Mouse (Mus musculus): Measurements from ENCODE around the gene Krt222. TPM values are rescaled to one million over a fixed set of nuclear protein-coding genes. Genes with fewer than 3 reads are reported as not detected.

Krt222 gene
- polyA plus RNA-seq, 1 experiment: 0.36 TPM

Other genes with a start within 250 kb of the Krt222 start
- gene Top2a, start 219.9 kb downstream of the Krt222 start, polyA plus RNA-seq (2012; rRNA removed): 25.6 and 27.9 TPM in 2 replicates
- 111 and 134 TPM in 2 replicates for gene Igfbp4, start 202.8 kb downstream of the Krt222 start, polyA plus RNA-seq (2012; rRNA removed)
- gene Tns4, start 154.8 kb downstream of the Krt222 start, polyA plus RNA-seq (2012; rRNA removed): 30.1 and 51.4 TPM in 2 replicates
- 5.8 and 7.7 TPM in 2 replicates for gene Ccr7, start 89.0 kb downstream of the Krt222 start, polyA plus RNA-seq (2012; rRNA removed)
- gene Smarce1, start 13.1 kb downstream of the Krt222 start, polyA plus RNA-seq (2012; rRNA removed): 16.6 and 17.2 TPM in 2 replicates
- not detected in 2 replicates for gene Krt24, start 41.2 kb upstream of the Krt222 start, polyA plus RNA-seq (2012; rRNA removed)
- gene Krt25, start 78.9 kb upstream of the Krt222 start, polyA plus RNA-seq (2012; rRNA removed): not detected in 2 replicates
- gene Krt26, start 93.9 kb upstream of the Krt222 start, polyA plus RNA-seq (2012; rRNA removed): not detected in 2 replicates
- gene Krt27, start 107.0 kb upstream of the Krt222 start, polyA plus RNA-seq (2012; rRNA removed): not detected in 2 replicates
- gene Krt28, start 130.8 kb upstream of the Krt222 start, polyA plus RNA-seq (2012; rRNA removed): 0.06 TPM in 1 of 2 replicates, not detected in the other
- 0.84 and 1.1 TPM in 2 replicates for gene Krt10, start 145.3 kb upstream of the Krt222 start, polyA plus RNA-seq (2012; rRNA removed)
- gene Krt12, start 178.2 kb upstream of the Krt222 start, polyA plus RNA-seq (2012; rRNA removed): 3.9 and 4.5 TPM in 2 replicates
- gene Krt20, start 194.1 kb upstream of the Krt222 start, polyA plus RNA-seq (2012; rRNA removed): 409 and 926 TPM in 2 replicates
- gene Krt23, start 249.1 kb upstream of the Krt222 start, polyA plus RNA-seq (2012; rRNA removed): 1.0 and 2.8 TPM in 2 replicates